Mouse (Mus musculus): ENCODE results near the gene Acads. TPM values are rescaled to one million over a fixed set of nuclear protein-coding genes. Genes with fewer than 3 reads are reported as not detected.
"Not testable (repeated sequence)": the region's sequence is repeated elsewhere in the genome, so short reads cannot be mapped to it uniquely, and the experiment has no call there.

Gene Acads
- polyA plus RNA-seq, 2 experiments from 2014 or later = 14.7 to 24.1 TPM

GRCm38 (mm10) chr5:115124690-115125089 lies 5.5 kb upstream of the Acads start:
- no peak for ATAC-seq

- ATAC-seq = no peak
Observed at GRCm38 (mm10) chr5:115120978-115121377, 1.8 kb upstream of the Acads start.

DNA sequence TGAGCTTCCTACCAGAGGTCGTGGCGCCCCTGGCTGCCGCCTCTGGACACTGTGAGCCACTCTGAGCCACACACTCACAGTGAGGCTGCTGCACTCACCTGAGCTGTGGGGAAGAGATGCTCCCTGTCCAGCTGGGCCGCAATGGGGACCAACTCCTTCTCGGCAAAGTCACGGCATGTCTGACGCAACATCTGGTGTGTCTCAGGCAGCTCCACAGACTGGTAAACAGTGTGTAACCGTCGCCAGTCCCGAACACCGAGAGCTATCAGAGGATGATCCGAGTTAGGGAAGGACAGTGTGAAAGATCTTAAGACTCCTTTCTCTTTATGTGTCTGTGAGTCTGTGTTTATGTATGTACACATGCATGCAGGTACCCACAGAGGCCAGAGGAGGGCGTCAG lies 1.7 kb downstream of the Acads start:
- ATAC-seq = no peak

GRCm38 (mm10) chr5:115116426-115116825 lies 2.7 kb downstream of the Acads start:
- no peak for ATAC-seq

DNA sequence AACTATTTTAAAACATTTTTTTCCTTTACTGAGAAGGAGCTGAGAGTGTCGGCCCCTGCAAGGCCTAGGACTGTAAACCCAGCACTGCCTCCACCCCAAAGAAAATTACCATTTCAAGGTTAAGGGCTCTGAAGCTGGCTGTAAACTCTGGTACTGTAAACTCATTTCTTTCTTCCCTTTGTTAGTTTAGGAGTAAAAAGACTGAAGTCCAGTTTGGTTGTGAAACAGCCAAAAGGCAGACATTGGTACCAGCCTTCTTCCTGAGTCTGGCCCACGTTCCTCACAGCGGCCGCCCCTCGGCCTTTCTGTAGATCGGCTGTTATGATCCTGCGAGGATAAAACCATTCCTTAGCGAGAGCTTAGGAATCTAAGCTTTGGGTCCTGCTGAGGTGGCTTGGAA lies 4.6 kb downstream of the Acads start:
- no peak for ATAC-seq

- ATAC-seq = no peak
Observed at GRCm38 (mm10) chr5:115113244-115113643, 5.9 kb downstream of the Acads start.

GRCm38 (mm10) chr5:115111156-115111555 lies 8.0 kb downstream of the Acads start:
- ATAC-seq = no peak

- not testable (repeated sequence) for ATAC-seq
Observed at GRCm38 (mm10) chr5:115103253-115103652, 15.9 kb downstream of the Acads start.

GRCm38 (mm10) chr5:115102231-115102630 lies 16.9 kb downstream of the Acads start:
- no peak for ATAC-seq

DNA sequence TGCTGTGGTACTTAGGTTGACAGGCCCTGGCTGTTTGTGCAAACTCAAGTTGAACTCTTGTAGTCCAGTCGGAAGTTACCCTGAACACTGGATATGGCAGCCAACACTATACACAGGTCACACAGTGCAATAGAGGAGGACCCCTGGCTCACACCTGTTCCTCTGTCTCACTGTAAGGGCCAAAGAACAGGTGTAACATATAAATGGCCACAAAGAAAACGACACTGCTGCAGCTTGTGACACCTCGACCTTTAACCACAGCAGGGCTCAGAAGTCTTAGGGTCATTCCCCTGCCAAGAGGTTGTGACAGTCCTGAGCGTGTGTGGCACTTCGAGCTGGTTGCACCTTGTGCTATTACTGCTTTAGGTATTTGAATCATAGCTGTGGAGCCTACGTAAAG lies 18.7 kb downstream of the Acads start:
- ATAC-seq = no peak

DNA sequence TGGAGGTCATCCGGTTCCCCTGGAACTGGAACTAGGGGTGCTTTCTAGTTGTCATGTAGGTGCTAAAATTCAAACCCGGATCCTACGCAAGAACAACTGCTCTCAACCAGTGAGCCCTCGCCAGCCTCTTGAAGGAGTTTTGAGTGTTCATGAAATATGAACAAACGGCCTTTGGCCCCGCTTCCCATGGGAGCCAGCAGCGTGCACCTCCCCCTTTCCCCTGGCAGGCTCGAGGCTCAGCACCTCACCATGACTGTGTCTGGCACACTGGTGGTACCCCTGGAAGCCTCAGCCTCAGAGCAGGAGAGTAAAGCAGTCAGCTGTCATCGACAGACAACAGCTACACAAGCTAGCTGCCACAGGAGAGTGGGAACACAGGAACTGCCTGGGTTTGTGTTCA lies 19.2 kb downstream of the Acads start:
- ATAC-seq = no peak

GRCm38 (mm10) chr5:115099530-115099929 lies 19.6 kb downstream of the Acads start:
- ATAC-seq = no peak

DNA sequence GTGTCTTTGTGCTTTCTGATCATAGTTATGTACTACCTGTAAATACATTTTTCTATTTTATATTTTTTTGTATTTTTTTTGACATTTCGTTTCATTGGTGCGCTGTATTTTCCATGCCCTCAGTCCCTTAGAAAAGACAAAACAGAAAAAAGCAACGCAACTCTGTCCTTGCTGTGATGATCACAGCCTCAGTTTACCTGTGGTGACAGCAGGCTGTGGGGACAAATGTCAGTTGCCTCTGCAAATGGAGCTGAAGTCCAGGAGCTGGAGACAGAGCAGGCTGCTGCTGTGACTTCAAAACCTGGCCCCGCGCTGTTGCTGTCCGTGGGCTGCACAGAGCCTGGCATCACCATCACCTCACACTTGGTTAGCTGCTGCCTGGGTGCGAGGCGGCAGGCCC lies 21.0 kb downstream of the Acads start, which contains the start of gene Gm10401:
Gm10401 (minus strand) TSS at position 101 of the 400 bp plus-strand sequence.
- no peak for ATAC-seq

- peak; percentile 27 for ATAC-seq
Observed at GRCm38 (mm10) chr5:115091776-115092175, 27.4 kb downstream of the Acads start.

- ATAC-seq = no peak
Observed at GRCm38 (mm10) chr5:115091015-115091414, 28.1 kb downstream of the Acads start.

GRCm38 (mm10) chr5:115089592-115090268 lies 29.4 kb downstream of the Acads start:
- ATAC-seq = no peak

DNA sequence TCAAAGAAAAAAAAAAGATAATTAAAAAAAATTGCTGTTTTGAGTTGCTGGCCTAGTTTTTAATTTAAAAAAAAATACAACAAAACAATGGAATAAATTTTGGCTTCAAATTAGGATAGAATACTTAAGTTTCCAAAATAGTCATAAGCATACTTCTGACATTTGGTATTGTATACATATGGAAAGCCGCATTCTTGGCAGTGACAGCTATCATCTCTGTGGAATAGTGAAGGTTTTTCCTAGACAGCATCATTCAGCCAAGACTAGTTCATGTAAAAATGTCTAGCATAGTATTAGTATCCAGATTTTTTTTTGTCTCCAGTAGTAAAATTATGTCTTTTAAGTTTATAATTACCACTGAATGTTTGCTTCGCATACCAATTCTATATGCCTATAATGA lies 33.5 kb downstream of the Acads start:
- no peak for ATAC-seq

GRCm38 (mm10) chr5:115083492-115083891 lies 35.7 kb downstream of the Acads start:
- ATAC-seq = no peak

GRCm38 (mm10) chr5:115081636-115082035 lies 37.5 kb downstream of the Acads start:
- ATAC-seq = no peak

GRCm38 (mm10) chr5:115076144-115076901 lies 42.8 kb downstream of the Acads start:
- ATAC-seq = peak; percentile 59

GRCm38 (mm10) chr5:115074749-115075148 lies 44.4 kb downstream of the Acads start:
- no peak for ATAC-seq

GRCm38 (mm10) chr5:115073306-115073705 lies 45.8 kb downstream of the Acads start:
- not testable (repeated sequence) for ATAC-seq

DNA sequence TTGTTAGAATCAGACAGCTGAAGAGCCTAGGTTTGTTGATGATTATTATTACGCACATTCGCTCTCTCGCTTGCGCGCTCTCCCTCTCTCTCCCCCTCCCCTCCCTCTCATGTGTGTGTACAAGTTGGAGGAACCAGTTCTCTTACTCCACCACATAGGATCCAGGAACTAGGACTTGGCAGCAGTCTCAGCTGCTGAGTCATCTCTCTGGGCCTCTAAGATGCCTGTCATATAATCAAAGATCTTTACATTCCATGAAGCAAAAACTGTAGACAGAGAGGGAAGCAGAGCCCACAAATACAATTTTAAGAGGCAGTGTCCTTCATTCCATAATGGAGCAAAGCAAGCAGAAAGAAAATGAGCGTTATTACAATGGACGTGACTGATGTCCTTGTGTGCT lies 47.0 kb downstream of the Acads start:
- ATAC-seq = no peak
